Mouse (Mus musculus): ENCODE results near the gene Hoxa9. TPM values are rescaled to one million over a fixed set of nuclear protein-coding genes. Genes with fewer than 3 reads are reported as not detected.

The Hoxa9 gene
- polyA plus RNA-seq, 1 experiment from 2014 or later = not detected

- Histone ChIP-seq H3K27ac (no peak overlapping the region), H3K9me3 (no peaks in the 10 kb centered on the region), H3K27me3 (peaks cover 99% of the 10 kb centered on the region), H3K4me1 (peaks cover 16% of the 10 kb centered on the region), H3K4me3 (replicated peaks) (peak overlapping the region; percentile 39), H3K36me3 (replicated peaks) (no peaks in the 10 kb centered on the region), H3K4me2 (peak overlapping the region; percentile 61), H3K9ac (no peak overlapping the region)
- 6% methylated on average over 12 of the region's 12 CpGs for WGBS
- ATAC-seq (ENCODE audit: low FRiP score) = no peak
Measured at GRCm38 (mm10) chr6:52220865-52221310, 10.0 kb downstream of the Hoxa9 start.

GRCm38 (mm10) chr6:52220003-52220864 is 10.7 kb downstream of the Hoxa9 start:
- H3K4me1 ChIP-seq = peaks cover 16% of the 10 kb centered on the region
- no peaks in the 10 kb centered on the region for H3K9me3 ChIP-seq
- no peak overlapping the region for H3K4me3 ChIP-seq (replicated peaks)
- no peak overlapping the region for H3K4me2 ChIP-seq
- H3K36me3 ChIP-seq (replicated peaks) = no peaks in the 10 kb centered on the region
- no peak for ATAC-seq (ENCODE audit: low FRiP score)
- no peak overlapping the region for H3K9ac ChIP-seq
- H3K27ac ChIP-seq = no peak overlapping the region
- peaks cover 99% of the 10 kb centered on the region for H3K27me3 ChIP-seq
- WGBS = 9% methylated on average over 32 of the region's 32 CpGs

GRCm38 (mm10) chr6:52219234-52219942 is 11.5 kb downstream of the Hoxa9 start:
- Histone ChIP-seq H3K4me2 (no peak overlapping the region), H3K9ac (no peak overlapping the region), H3K4me3 (replicated peaks) (no peak overlapping the region), H3K36me3 (replicated peaks) (no peaks in the 10 kb centered on the region), H3K4me1 (peaks cover 16% of the 10 kb centered on the region), H3K27ac (no peak overlapping the region), H3K27me3 (peaks cover 99% of the 10 kb centered on the region), H3K9me3 (no peaks in the 10 kb centered on the region)
- ATAC-seq (ENCODE audit: low FRiP score) = no peak
- 18% methylated on average over 9 of the region's 9 CpGs for WGBS

GRCm38 (mm10) chr6:52218643-52219215 is 12.2 kb downstream of the Hoxa9 start:
- Histone ChIP-seq H3K27ac (no peak overlapping the region), H3K4me2 (no peak overlapping the region), H3K4me3 (replicated peaks) (no peak overlapping the region), H3K27me3 (peaks cover 99% of the 10 kb centered on the region), H3K4me1 (peaks cover 16% of the 10 kb centered on the region), H3K9ac (no peak overlapping the region), H3K9me3 (no peaks in the 10 kb centered on the region), H3K36me3 (replicated peaks) (no peaks in the 10 kb centered on the region)
- ATAC-seq (ENCODE audit: low FRiP score) = no peak
- WGBS = 8% methylated on average over 14 of the region's 14 CpGs

- no peak for ATAC-seq (ENCODE audit: low FRiP score)
- no peak overlapping the region for H3K4me3 ChIP-seq (replicated peaks)
- WGBS = 4% methylated on average over 23 of the region's 23 CpGs
- H3K36me3 ChIP-seq (replicated peaks) = no peaks in the 10 kb centered on the region
- H3K27me3 ChIP-seq = peaks cover 100% of the 10 kb centered on the region
- no peaks in the 10 kb centered on the region for H3K9me3 ChIP-seq
- H3K4me2 ChIP-seq = no peak overlapping the region; the same call in 1 of the 2 replicates
- no peak overlapping the region for H3K9ac ChIP-seq
- no peak overlapping the region for H3K27ac ChIP-seq
- H3K4me1 ChIP-seq = peaks cover 16% of the 10 kb centered on the region
Measured at GRCm38 (mm10) chr6:52217895-52218642, 12.8 kb downstream of the Hoxa9 start.

- Histone ChIP-seq H3K4me2 (peak overlapping the region; percentile 45), H3K27me3 (peaks cover 100% of the 10 kb centered on the region), H3K27ac (no peak overlapping the region), H3K9ac (no peak overlapping the region), H3K36me3 (replicated peaks) (no peaks in the 10 kb centered on the region), H3K9me3 (no peaks in the 10 kb centered on the region), H3K4me1 (peaks cover 16% of the 10 kb centered on the region), H3K4me3 (replicated peaks) (peak overlapping the region; percentile 33)
- under 1% methylated on average over 25 of the region's 25 CpGs for WGBS
- ATAC-seq (ENCODE audit: low FRiP score) = no peak
Measured at GRCm38 (mm10) chr6:52217459-52217768, 13.5 kb downstream of the Hoxa9 start.

GRCm38 (mm10) chr6:52216691-52217458 is 14.0 kb downstream of the Hoxa9 start:
- Histone ChIP-seq H3K27me3 (peaks cover 100% of the 10 kb centered on the region), H3K36me3 (replicated peaks) (no peaks in the 10 kb centered on the region), H3K9ac (no peak overlapping the region), H3K4me3 (replicated peaks) (peak overlapping the region; percentile 33), H3K4me1 (peaks cover 16% of the 10 kb centered on the region), H3K27ac (no peak overlapping the region), H3K4me2 (peak overlapping the region; percentile 45), H3K9me3 (no peaks in the 10 kb centered on the region)
- no peak for ATAC-seq (ENCODE audit: low FRiP score)
- WGBS = 2% methylated on average over 60 of the region's 60 CpGs

GRCm38 (mm10) chr6:52215771-52216535 is 14.9 kb downstream of the Hoxa9 start:
- Histone ChIP-seq H3K9me3 (no peaks in the 10 kb centered on the region), H3K36me3 (replicated peaks) (no peaks in the 10 kb centered on the region), H3K4me2 (no peak overlapping the region), H3K4me3 (replicated peaks) (no peak overlapping the region), H3K27me3 (peaks cover 100% of the 10 kb centered on the region), H3K27ac (no peak overlapping the region), H3K9ac (no peak overlapping the region), H3K4me1 (peaks cover 13% of the 10 kb centered on the region)
- no peak for ATAC-seq (ENCODE audit: low FRiP score)
- under 1% methylated on average over 30 of the region's 30 CpGs for WGBS

GRCm38 (mm10) chr6:52215070-52215469 is 15.8 kb downstream of the Hoxa9 start:
- Histone ChIP-seq H3K9ac (no peak overlapping the region), H3K9me3 (no peaks in the 10 kb centered on the region), H3K4me2 (no peak overlapping the region), H3K4me1 (peaks cover 13% of the 10 kb centered on the region), H3K27me3 (peaks cover 99% of the 10 kb centered on the region), H3K36me3 (replicated peaks) (no peaks in the 10 kb centered on the region), H3K27ac (no peak overlapping the region), H3K4me3 (replicated peaks) (no peak overlapping the region)
- no peak for ATAC-seq (ENCODE audit: low FRiP score)
- WGBS = 12% methylated on average over 3 of the region's 3 CpGs

- Histone ChIP-seq H3K4me3 (replicated peaks) (no peak overlapping the region), H3K27ac (no peak overlapping the region), H3K36me3 (replicated peaks) (no peaks in the 10 kb centered on the region), H3K27me3 (peaks cover 99% of the 10 kb centered on the region), H3K9ac (no peak overlapping the region), H3K4me1 (peaks cover 13% of the 10 kb centered on the region), H3K4me2 (no peak overlapping the region), H3K9me3 (no peaks in the 10 kb centered on the region)
- 9% methylated on average over 5 of the region's 5 CpGs for WGBS
- ATAC-seq (ENCODE audit: low FRiP score) = no peak
Measured at GRCm38 (mm10) chr6:52214271-52214670, 16.6 kb downstream of the Hoxa9 start.
